Mouse (Mus musculus): ENCODE data around the gene Odf3b.

Odf3b gene

GRCm38 (mm10) chr15:89376040-89376439 is 3.0 kb downstream of the Odf3b start:
- DNase-seq (ENCODE audit: extremely low spot score, low read depth, low spot score) = no peak

GRCm38 (mm10) chr15:89374801-89375534 is 4.1 kb downstream of the Odf3b start:
- DNase-seq (ENCODE audit: extremely low spot score, low read depth, low spot score) = no peak

- no peak for DNase-seq (ENCODE audit: extremely low spot score, low read depth, low spot score)
These were observed 4.7 kb downstream of the Odf3b start for GRCm38 (mm10) chr15:89374340-89374739.

DNA sequence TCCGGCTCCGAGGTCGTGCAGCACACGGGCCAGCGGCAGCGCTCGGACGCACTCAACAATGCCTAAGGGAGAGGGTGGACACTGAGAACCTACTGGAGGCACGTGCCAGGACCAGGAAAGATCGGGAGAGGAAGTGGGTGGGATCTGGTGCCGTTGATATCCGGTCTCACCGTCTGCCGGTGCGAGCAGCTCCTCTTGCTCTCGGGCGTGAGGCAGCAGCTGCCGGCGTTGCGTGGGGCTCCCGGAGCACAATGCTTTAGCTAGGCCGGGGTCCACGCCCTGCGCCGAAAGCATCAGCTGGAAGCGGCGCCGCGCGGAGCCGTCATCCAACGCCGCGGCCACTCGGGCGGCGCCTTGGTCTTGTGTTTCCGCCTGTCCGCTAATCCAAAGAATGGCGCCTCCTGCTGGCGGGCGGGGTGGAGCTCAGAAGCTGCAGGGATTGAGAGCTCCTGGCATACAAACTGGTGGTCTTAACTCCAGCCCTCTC is 5.3 kb downstream of the Odf3b start, which contains the start of gene Sco2:
Gene Sco2, minus strand, starts transcription at position 85 of the 487 bp plus-strand sequence.
- peak; percentile 60 for DNase-seq (ENCODE audit: extremely low spot score, low read depth, low spot score)

- DNase-seq (ENCODE audit: extremely low spot score, low read depth, low spot score) = no peak
These were observed 5.9 kb downstream of the Odf3b start for GRCm38 (mm10) chr15:89373027-89373761.

DNA sequence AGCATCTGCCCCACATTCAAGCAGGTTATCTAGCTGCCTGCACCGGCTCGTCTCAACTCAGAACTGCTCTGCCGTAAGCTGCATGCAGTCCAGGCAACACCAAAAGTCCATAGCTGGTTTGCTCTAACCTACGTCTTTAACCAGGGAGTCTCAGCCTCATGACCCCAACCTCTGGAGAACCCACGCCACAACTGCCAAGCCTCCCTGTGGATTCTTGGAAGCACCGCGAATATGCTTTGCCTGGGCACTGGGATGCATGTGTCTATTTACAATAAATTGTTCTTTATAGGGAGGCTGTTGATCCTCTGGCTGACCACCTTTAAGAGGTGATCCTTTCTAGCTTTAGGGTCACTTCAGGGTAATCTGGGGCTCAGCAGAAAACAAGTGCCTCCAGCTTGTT is 6.5 kb downstream of the Odf3b start:
- no peak for DNase-seq (ENCODE audit: extremely low spot score, low read depth, low spot score)

DNA sequence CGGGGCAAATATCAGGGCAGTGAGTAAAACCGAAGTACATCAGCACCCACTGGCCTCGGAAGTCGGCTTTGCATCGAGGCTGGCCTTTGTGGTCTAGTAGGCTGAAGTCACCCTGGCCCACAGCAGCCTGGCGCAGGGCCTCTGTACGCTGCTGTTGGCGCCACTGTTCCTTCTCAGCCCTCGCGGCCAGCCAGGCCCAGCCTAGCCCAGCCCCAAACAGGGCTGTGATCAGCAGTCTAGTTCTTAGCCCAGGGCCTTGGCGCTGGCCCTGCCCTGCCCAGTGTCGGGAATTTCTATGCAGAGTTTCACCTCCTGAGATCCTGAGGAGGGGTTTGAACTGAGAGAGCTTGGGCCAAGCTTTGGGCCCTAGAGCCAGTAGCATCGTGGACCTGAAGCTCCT is 7.0 kb downstream of the Odf3b start:
- DNase-seq (ENCODE audit: extremely low spot score, low read depth, low spot score) = no peak

DNA sequence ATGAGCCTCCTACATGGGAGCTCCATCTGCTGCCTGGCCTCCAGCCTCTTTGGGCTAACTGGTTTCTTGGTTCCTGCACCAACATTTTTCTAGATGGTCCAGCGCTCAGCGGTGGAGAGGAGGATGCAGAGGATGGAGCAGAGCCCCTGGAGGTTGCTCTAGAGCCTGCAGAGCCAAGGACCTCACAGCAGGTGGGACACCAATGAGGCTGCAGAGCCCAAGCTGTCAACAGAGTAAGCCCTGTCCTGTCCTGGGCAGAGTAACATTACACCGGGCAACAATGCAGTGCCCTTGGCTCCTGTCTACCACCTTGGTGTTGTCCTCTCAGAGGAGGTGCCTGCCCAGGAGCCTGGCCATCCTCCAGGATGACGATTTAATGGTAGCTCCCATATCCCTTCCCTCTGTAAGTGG is 13.9 kb downstream of the Odf3b start:
- no peak for DNase-seq (ENCODE audit: extremely low spot score, low read depth, low spot score)

DNA sequence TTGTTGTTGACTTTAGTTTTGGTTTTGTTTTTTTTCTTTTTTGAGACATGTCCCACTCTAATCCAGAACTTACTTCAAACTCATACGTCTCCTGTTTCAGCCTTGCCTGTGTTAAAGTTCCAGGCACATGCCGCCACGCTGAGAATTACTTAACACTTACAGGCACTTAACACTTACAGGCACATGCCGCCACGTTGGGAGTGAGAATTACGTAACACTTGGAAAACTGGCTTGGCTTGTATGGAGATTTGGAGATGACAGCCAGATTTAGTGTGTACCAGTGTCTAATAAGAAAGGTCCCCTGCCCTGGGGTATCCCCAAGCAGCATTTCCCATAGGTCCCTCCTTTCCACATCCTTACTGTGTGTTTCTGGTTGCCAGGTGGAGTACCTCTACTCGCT is 16.0 kb downstream of the Odf3b start:
- no peak for DNase-seq (ENCODE audit: extremely low spot score, low read depth, low spot score)

- DNase-seq (ENCODE audit: extremely low spot score, low read depth, low spot score) = no peak
These were observed 20.3 kb downstream of the Odf3b start for GRCm38 (mm10) chr15:89358784-89359183.

DNA sequence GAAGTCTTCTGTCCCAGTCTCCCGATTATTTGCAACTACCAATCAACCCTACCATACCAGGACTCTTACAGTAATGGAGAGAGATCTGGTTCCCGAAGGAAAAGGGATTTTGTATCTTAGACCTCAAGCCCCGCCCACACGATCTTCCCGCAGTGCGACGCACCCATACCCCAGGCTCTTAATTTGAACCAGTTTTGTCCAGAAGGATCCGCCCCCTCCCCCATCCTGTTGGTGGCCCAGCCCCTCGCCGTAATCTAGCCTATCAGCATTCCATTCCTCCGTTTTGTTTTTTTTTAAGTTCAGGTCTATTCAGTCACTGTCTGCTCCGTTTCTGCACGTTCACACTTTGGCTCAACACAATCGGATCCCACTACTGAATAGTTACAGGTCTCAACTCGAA is 22.7 kb downstream of the Odf3b start:
- peak; percentile 74 for DNase-seq (ENCODE audit: extremely low spot score, low read depth, low spot score)

DNA sequence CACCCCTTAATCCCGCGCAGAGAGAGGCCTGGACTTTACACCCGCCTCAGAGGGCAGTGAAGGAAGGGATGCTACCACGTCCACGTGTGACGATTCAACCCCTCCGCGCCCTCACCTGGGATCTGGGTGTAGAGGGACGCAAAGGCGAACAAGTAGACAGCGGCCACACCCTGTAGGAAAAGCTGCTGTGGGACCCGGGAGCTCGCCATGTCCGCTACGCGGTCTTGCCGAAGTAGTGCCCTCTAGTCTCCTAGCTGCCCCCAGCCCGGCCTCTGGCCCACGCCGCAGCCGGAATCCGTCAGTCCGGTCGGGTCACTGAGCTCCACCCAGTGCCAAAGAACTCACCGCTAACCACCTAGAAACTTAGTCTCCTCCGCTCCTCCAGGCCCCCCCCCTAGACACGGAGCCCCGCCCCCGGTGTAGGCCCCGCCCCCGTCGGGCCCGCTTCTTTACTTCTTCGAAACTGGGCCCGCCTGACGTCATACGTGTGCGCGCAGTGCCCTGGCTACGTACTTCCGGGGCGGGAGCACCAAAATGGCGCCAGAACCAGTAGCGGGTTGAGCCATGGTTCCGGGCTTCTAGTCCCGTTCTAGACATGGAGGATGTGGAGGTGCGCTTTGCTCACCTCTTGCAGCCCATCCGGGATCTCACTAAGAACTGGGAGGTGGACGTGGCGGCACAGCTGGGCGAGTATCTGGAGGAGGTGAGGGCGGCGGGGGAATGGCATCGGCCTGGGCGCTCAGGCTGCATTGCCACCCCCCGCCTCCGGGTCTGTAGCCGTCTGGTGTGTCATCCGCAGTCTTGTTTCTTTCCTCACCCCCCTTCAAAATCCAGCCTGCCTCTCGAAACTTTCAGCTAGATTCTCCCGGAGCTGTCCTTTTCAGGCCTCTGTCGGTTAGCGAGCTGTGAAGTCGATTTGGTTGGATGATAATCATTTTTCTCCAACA is 23.6 kb downstream of the Odf3b start, which contains the start of the genes Lmf2 and Ncaph2:
Gene Lmf2, minus strand, starts transcription at position 419 of the 947 bp plus-strand sequence.
Gene Ncaph2, plus strand, starts transcription at position 479 of the 947 bp plus-strand sequence.
- peak; percentile 69 for DNase-seq (ENCODE audit: extremely low spot score, low read depth, low spot score)

GRCm38 (mm10) chr15:89354455-89354854 is 24.6 kb downstream of the Odf3b start:
- no peak for DNase-seq (ENCODE audit: extremely low spot score, low read depth, low spot score)

DNA sequence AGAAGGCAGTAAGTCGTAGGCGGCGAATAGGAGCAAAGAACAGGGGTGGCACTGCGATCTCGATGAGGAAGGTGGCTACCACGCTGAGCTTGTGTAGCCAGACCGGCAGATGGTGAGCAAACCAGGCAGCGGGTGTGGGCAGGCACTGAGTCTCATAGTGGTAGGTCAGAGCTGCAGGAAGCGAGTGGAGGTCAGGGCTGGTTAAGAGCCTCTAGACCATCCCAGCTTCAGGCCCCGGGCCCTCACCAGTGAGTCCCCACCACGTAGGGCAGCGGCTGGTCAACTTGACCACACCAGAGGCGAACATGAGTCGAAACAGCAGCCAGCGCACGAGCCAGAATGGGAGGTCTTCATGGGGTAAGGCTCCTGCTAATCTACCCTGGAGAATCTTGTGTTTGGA is 25.2 kb downstream of the Odf3b start:
- DNase-seq (ENCODE audit: extremely low spot score, low read depth, low spot score) = no peak

GRCm38 (mm10) chr15:89352795-89353194 is 26.3 kb downstream of the Odf3b start:
- DNase-seq (ENCODE audit: extremely low spot score, low read depth, low spot score) = no peak

- DNase-seq (ENCODE audit: extremely low spot score, low read depth, low spot score) = no peak
These were observed 27.0 kb downstream of the Odf3b start for GRCm38 (mm10) chr15:89352054-89352453.

DNA sequence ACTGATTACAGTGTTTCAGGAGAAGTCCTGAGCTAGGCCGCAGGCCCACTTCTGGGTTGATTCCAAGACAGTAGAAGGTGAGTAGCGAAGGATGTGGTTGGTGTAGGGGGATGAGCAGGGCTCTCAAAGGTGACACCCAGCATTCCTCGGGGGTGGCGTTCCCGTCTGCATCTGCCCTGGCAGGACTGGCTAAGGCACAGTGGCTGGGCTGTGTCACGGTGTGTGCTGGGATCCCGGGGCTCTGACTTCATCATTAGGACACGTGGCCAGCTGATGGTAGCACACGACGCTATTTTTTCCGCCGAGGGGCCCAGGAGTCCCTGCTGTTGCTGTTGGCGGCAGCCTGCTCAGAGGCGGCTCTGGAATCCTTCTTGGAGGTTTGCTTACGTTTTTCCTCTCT is 27.8 kb downstream of the Odf3b start:
- DNase-seq (ENCODE audit: extremely low spot score, low read depth, low spot score) = no peak

- DNase-seq (ENCODE audit: extremely low spot score, low read depth, low spot score) = no peak
These were observed 28.6 kb downstream of the Odf3b start for GRCm38 (mm10) chr15:89350447-89350846.

DNA sequence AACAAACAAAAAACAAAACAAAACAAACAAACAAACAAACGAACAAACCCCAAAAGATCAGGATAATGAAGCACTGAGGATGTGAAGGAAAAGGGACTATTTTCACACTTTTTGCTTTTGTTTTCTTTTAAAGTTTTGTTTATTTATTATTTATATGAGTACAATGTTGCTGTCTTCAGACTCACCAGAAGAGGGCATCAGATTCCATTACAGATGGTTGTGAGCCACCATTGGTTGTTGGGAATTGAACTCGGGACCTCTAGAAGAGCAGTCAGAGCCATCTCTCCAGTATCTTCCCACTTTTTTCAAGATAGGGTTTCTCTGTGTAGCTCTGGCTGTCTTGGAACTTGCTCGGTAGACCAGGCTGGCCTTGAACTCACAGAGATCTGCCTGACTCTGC is 35.8 kb downstream of the Odf3b start:
- DNase-seq (ENCODE audit: extremely low spot score, low read depth, low spot score) = no peak

DNA sequence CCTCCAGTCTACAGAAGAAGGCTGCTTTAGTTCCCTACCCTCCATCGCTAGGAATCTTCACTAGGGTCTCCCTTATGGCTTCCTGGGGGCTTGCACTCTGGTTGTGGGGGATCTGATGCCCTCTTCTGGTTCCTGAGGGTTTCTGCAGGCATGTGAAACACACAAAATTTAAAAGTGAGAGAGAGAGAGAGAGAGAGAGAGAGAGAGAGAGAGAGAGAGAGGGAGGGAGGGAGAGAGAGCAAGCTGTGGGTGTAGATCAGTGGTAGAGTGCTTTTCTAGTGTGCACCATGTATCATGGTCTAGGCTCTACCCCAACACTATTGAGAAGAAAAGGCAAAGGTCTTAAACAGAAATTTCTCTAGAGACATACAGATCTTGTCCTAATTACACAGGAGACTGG is 37.4 kb downstream of the Odf3b start:
- no peak for DNase-seq (ENCODE audit: extremely low spot score, low read depth, low spot score)

DNA sequence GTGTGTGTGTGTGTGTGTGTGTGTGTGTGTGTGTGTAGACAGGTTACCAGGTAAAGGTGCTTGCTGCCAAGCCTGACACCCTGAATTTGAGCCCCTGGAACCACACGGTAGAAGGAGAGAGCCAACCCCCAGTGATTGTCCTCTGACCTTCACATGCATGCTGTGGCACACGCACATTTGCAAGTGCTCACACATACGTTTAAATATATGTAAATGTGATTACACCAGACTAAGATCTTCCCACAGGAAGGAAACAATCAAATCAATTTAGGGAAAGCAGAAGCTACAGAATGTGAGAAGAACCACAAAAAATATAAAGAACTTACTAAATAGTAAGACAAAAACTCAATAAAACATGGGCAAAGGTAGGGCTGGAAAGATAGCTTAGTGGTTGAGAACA is 38.9 kb downstream of the Odf3b start:
- no peak for DNase-seq (ENCODE audit: extremely low spot score, low read depth, low spot score)

Data from hindlimb bud, embryonic 11.5 days (tissue).